Mouse (Mus musculus): Measurements from ENCODE around the gene Eci1.

- no peak for TF ChIP-seq TAL1 (IDR thresholded peaks at IDR 0.05; ENCODE audit: low read length)
- TF ChIP-seq GATA1 (IDR thresholded peaks at IDR 0.05; ENCODE audit: low read length), result no peak
These were observed 42.3 kb downstream of the Eci1 start for GRCm38 (mm10) chr17:24468636-24469246.

Measured in erythroblast, embryonic 14.5 days (primary cell).